Mouse (Mus musculus) myocyte (in vitro differentiated cells): ENCODE results near the gene Clhc1. TPM values are rescaled to one million over a fixed set of nuclear protein-coding genes. Genes with fewer than 3 reads are reported as not detected.
A peak's percentile ranks its signal among the peaks of the same experiment; 100 is the strongest.

Experiments
- H3K27me3 ChIP-seq: one replicate; pipeline ENCODE4 v1.6.1; 2011; ENCODE audit not compliant: control insufficient read depth, insufficient read depth, insufficient read length
- H3K36me3 ChIP-seq: one replicate; pipeline ENCODE4 v1.6.1; 2011; ENCODE audit not compliant: control insufficient read depth, insufficient read depth
- H3K4me2 ChIP-seq: one replicate; pipeline ENCODE4 v1.6.1; 2011; ENCODE audit warnings: low read depth, control low read depth
- H3K4me3 ChIP-seq: one replicate; pipeline ENCODE4 v1.5.1; 2011; ENCODE audit warnings: mild to moderate bottlenecking, control low read depth, moderate library complexity
- H3K79me2 ChIP-seq: one replicate; pipeline ENCODE4 v1.6.1; 2011; ENCODE audit not compliant: control insufficient read depth, insufficient read depth
- H3ac ChIP-seq: one replicate; pipeline ENCODE4 v1.6.1; 2011; ENCODE audit not compliant: control insufficient read depth, insufficient read length
- CEBPB ChIP-seq: IDR thresholded peaks from 2 replicates; pipeline ENCODE4 v1.6.1; 2011; ENCODE audit warnings: mild to moderate bottlenecking, moderate library complexity; ENCODE audit not compliant: poor library complexity, insufficient read depth, severe bottlenecking
- E2F4 ChIP-seq: IDR thresholded peaks from one replicate; pipeline ENCODE4 v1.6.1; 2011; ENCODE audit warnings: mild to moderate bottlenecking, control low read depth, moderate library complexity; ENCODE audit not compliant: insufficient read depth
- MAX ChIP-seq: IDR thresholded peaks from one replicate; pipeline ENCODE4 v1.6.1; 2011; ENCODE audit warnings: low read depth, mild to moderate bottlenecking, control low read depth
- MYOD1 ChIP-seq, 3 experiments: IDR thresholded peaks; one replicate each; pipeline ENCODE4 v1.6.1; 2011; ENCODE audit warnings: control low read depth in 2 of 3, low read depth in 2 of 3, mild to moderate bottlenecking in 2 of 3, moderate library complexity in 1 of 3; ENCODE audit not compliant: insufficient read length in 2 of 3, control insufficient read depth in 1 of 3
- MYOG ChIP-seq, 3 experiments: IDR thresholded peaks; one replicate each; pipeline ENCODE4 v1.6.1; 2011; ENCODE audit warnings: control low read depth in 2 of 3, low read depth in 2 of 3, mild to moderate bottlenecking in 2 of 3; ENCODE audit not compliant: insufficient read length in 2 of 3, control insufficient read depth in 1 of 3, insufficient read depth in 1 of 3
- POLR2A ChIP-seq: IDR thresholded peaks from one replicate; pipeline ENCODE4 v1.6.1; 2011; ENCODE audit warnings: low read depth, mild to moderate bottlenecking, control low read depth, moderate library complexity; ENCODE audit not compliant: insufficient read length
- POLR2AphosphoS2 ChIP-seq: IDR thresholded peaks from one replicate; pipeline ENCODE4 v1.6.1; 2011; ENCODE audit warnings: low read depth, control low read depth; ENCODE audit not compliant: insufficient read length
- REST ChIP-seq: IDR thresholded peaks from one replicate; pipeline ENCODE4 v1.6.1; 2011; ENCODE audit warnings: mild to moderate bottlenecking, control low read depth, moderate library complexity; ENCODE audit not compliant: insufficient read depth, insufficient read length
- SRF ChIP-seq: IDR thresholded peaks from one replicate; pipeline ENCODE4 v1.6.1; 2011; ENCODE audit warnings: low read depth; ENCODE audit not compliant: control insufficient read depth, insufficient read length
- TCF12 ChIP-seq: IDR thresholded peaks from one replicate; pipeline ENCODE4 v1.6.1; 2011; ENCODE audit warnings: mild to moderate bottlenecking, control low read depth; ENCODE audit not compliant: poor library complexity, insufficient read depth, severe bottlenecking
- TCF3 ChIP-seq: IDR thresholded peaks from one replicate; pipeline ENCODE4 v1.6.1; 2011; ENCODE audit warnings: low read depth, control low read depth; ENCODE audit not compliant: insufficient read length
- USF1 ChIP-seq: IDR thresholded peaks from one replicate; pipeline ENCODE4 v1.6.1; 2011; ENCODE audit warnings: low read depth, mild to moderate bottlenecking, control low read depth, moderate library complexity
- polyA plus RNA-seq: library from polyadenylated mRNA; unstranded; fragments of >200 nt; fragmentation: generic; extraction: Trizol; gene quantifications from one replicate; pipeline ENCODE4 v1.2.1, GENCODE M21; 2012; ENCODE audit warnings: missing spikeins

The Clhc1 gene
- polyA plus RNA-seq, 1 experiment: 0.04 TPM

DNA sequence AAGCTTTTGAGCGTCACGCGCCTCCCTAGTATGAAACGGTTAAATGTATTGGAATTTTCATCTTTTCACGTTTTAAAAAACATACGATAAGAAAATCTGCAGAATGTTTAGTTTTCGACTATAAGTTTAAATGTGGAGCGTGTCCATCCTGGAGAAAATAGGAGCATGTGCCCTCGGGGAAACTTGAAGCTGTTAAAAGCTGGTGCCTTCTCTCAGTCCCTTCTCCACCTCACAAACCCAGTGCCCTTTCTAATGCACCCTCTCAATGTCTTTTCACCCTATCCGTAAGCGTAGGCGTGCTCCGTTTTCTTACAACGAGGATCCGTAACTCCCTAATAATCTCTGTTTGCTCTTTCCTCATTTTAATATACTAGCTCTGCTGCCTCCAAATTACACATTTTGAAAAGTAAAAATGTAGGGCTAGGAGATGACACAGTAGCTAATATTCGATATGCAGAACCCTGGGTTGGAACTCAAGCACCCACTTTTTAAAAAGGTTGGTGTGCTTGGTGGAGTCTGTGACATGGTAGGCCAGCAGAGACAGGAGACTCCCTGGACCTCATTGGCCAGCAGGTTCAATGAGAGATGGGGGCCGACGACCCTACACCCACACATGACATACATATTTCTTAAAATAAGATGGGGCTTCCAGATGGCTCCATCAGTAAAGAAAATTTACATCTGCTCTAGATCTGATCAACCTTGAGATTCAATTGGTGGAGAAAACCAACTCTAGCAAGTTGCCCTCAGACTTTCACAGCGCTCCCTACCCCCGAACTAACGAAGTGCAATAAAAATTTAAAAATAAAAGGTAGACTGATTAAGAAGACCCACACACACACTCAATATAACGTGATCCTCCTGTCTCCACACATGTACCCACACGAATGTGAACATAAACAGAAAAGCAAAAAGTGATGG is 1.0 kb downstream of the Clhc1 start:
- H3K4me3 ChIP-seq: peak overlapping the region; percentile 94
- no peak overlapping the region for H3ac ChIP-seq
- peaks cover 20% of the 10 kb centered on the region for H3K36me3 ChIP-seq
- no peaks in the 10 kb centered on the region for H3K27me3 ChIP-seq
- H3K79me2 ChIP-seq: peaks cover 23% of the 10 kb centered on the region
- TF ChIP-seq SRF (no peak), USF1 (no peak), E2F4 (no peak), MYOG (IDR thresholded peaks at IDR 0.05; ENCODE audit: control insufficient read depth in 1 of 3, insufficient read depth in 1 of 3, insufficient read length in 2 of 3, low read depth in 2 of 3) (no peak), CEBPB (no peak), TCF3 (no peak), MAX (no peak), TCF12 (no peak), POLR2AphosphoS2 (no peak), POLR2A (no peak), MYOD1 (IDR thresholded peaks at IDR 0.05; ENCODE audit: control insufficient read depth in 1 of 3, insufficient read length in 2 of 3, low read depth in 2 of 3) (no peak), REST (no peak)
- peak overlapping the region; percentile 95 for H3K4me2 ChIP-seq

DNA sequence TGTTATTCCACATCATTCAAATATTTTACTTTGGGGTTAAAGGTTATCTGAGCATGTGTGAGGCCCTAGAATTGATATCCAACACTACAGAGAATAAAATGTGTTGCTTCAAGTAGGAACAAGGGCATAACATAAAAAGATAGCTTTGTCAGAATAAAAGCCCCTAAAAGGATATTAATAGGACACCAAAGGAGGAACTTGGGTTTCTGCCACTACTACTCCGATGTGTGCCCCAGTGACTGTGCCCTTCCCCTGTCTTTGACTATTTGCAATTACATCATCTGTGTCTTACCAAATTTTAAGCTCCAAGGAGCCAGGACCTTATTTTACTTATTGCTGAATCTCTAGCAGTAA is 1.7 kb downstream of the Clhc1 start:
- Histone ChIP-seq H3ac (no peak overlapping the region), H3K27me3 (no peaks in the 10 kb centered on the region), H3K4me3 (no peak overlapping the region), H3K36me3 (peaks cover 13% of the 10 kb centered on the region), H3K4me2 (no peak overlapping the region), H3K79me2 (peaks cover 23% of the 10 kb centered on the region)
- TF ChIP-seq MAX (no peak), TCF12 (no peak), POLR2AphosphoS2 (no peak), TCF3 (no peak), POLR2A (no peak), MYOG (IDR thresholded peaks at IDR 0.05; ENCODE audit: control insufficient read depth in 1 of 3, insufficient read depth in 1 of 3, insufficient read length in 2 of 3, low read depth in 2 of 3) (no peak), REST (no peak), MYOD1 (IDR thresholded peaks at IDR 0.05; ENCODE audit: control insufficient read depth in 1 of 3, insufficient read length in 2 of 3, low read depth in 2 of 3) (no peak), E2F4 (no peak), SRF (no peak), CEBPB (no peak), USF1 (no peak)

DNA sequence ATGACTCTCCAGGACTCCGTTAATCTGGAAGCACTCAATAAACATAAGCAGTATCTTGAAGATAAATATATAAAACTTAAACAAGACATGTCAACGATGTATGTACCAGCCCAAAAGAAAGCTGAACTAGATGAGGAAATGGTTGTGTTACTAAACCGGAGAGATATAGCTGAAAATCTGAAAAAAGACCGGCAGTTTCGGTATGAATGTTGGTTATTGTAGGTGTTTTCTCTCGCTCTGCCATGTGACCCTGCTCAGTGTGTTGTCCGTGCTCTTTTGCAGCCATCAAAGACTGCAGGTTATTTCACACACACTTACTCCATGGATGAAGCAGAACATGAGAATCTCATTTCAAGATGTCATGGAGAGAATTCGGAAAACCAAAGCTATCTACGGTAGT is 12.7 kb downstream of the Clhc1 start:
- no peak overlapping the region for H3K4me3 ChIP-seq
- no peaks in the 10 kb centered on the region for H3K36me3 ChIP-seq
- no peak overlapping the region for H3ac ChIP-seq
- TF ChIP-seq TCF12: no peak
- TF ChIP-seq POLR2AphosphoS2: no peak
- TF ChIP-seq E2F4: no peak
- TF ChIP-seq SRF: no peak
- TF ChIP-seq MYOG (IDR thresholded peaks at IDR 0.05; ENCODE audit: control insufficient read depth in 1 of 3, insufficient read depth in 1 of 3, insufficient read length in 2 of 3, low read depth in 2 of 3): no peak
- no peak for TF ChIP-seq TCF3
- no peak for TF ChIP-seq CEBPB
- TF ChIP-seq POLR2A: no peak
- TF ChIP-seq REST: no peak
- TF ChIP-seq USF1: no peak
- no peak for TF ChIP-seq MAX
- TF ChIP-seq MYOD1 (IDR thresholded peaks at IDR 0.05; ENCODE audit: control insufficient read depth in 1 of 3, insufficient read length in 2 of 3, low read depth in 2 of 3): no peak
- H3K79me2 ChIP-seq: no peaks in the 10 kb centered on the region
- H3K4me2 ChIP-seq: no peak overlapping the region
- no peaks in the 10 kb centered on the region for H3K27me3 ChIP-seq

DNA sequence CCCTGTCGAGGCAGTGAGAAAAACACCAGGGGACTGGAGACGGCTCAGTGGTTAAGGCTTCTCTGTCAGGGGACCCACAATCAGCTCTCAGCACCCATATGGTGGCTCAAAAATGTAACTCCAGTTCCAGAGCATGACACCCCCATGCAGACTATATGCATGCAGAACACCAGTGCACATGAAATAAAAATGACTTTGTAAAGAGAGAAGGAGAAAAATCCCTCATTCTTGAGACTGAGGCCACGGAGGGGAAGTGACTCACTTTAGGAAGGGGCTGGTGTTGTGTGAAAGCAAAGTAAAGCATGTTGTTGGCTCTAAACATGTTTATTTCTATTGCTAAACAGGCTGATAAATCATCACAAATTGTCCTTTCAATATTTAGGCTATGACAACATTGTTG is 13.2 kb downstream of the Clhc1 start:
- TF ChIP-seq CEBPB (no peak), TCF12 (no peak), E2F4 (no peak), REST (no peak), MAX (no peak), POLR2A (no peak), SRF (no peak), MYOG (IDR thresholded peaks at IDR 0.05; ENCODE audit: control insufficient read depth in 1 of 3, insufficient read depth in 1 of 3, insufficient read length in 2 of 3, low read depth in 2 of 3) (no peak), USF1 (no peak), TCF3 (no peak), POLR2AphosphoS2 (no peak)
- no peak overlapping the region for H3ac ChIP-seq
- H3K27me3 ChIP-seq: no peaks in the 10 kb centered on the region

More for the DNA sequence above, 13.2 kb downstream of the Clhc1 start:
- Histone ChIP-seq H3K4me3 (no peak overlapping the region), H3K79me2 (no peaks in the 10 kb centered on the region), H3K4me2 (no peak overlapping the region), H3K36me3 (no peaks in the 10 kb centered on the region)
